Mouse (Mus musculus) embryonic facial prominence, embryonic 15.5 days (tissue): Measurements from ENCODE around the gene Slc22a29. TPM values are rescaled to one million over a fixed set of nuclear protein-coding genes. Genes with fewer than 3 reads are reported as not detected.

ENCODE experiments used
- polyA plus RNA-seq: library from polyadenylated mRNA; unstranded; fragments of >200 nt; fragmentation: Nextera tagmentation; extraction: Ambion mirVana; gene quantifications from 2 replicates; pipeline ENCODE4 v1.2.1, GENCODE M21; 2015

The Slc22a29 gene
- polyA plus RNA-seq, 1 experiment from 2014 or later: not detected

Other genes with a start within 250 kb of the Slc22a29 start
- not detected in 2 replicates for gene Slc22a28, start 86.9 kb downstream of the Slc22a29 start, polyA plus RNA-seq
- gene Slc22a30, start 186.2 kb upstream of the Slc22a29 start, polyA plus RNA-seq: not detected in 2 replicates